38 mouse cellular contexts compared by ENCODE assay signal in the genomic region with DNA sequence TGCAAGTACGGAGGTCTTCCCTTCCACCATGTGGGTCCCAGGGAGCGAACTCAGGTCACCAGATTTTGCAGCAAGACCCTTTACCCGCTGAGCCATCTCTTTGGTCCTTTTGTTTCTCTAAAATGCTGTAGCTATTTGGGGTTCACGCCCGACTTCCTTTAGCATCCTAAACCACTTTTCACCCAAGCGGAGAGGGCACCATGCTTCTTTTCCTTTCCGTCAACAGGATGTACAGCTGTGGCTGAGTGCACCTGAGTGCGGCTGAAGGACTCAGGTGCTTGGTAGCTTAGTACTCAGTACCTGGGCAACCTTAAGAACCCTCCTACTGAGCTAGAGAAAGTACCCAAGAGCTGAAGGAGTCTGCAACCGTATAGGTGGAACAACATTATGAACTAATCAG. TPM values are rescaled to one million over a fixed set of nuclear protein-coding genes. Genes with fewer than 3 reads are reported as not detected.
DNase-seq lines count a peak whose midpoint lies in the region; ATAC-seq and TF ChIP-seq lines count a peak whose summit lies in the region.
"Had no signal": no experiment of that assay in that cellular context is flagged by ENCODE, and none has a peak within 500 bp of the region (broad histone marks: within the 10 kb centered on the region; RNA-seq: fewer than 3 reads in every experiment).

No protein-coding gene starts in this region.

- no peak for TF ChIP-seq EP300 in heart, adult 2 months (IDR thresholded peaks at IDR 0.05; ENCODE audit: insufficient read depth, low read depth, low read length)

- peaks cover 12% of the 10 kb centered on the region; the same call in 1 of the 2 replicates for H3K4me1 ChIP-seq in heart, embryonic 10.5 days
- H3K4me1 ChIP-seq in thymus, adult 2 months (replicated peaks; ENCODE audit: control insufficient read depth, insufficient read depth, low read length): peaks cover 12% of the 10 kb centered on the region
- no peaks in the 10 kb centered on the region; the same call in 1 of the 2 replicates for H3K4me1 ChIP-seq in heart, adult 2 months (ENCODE audit: control insufficient read depth, insufficient read depth, low read length)
- H3K4me1 ChIP-seq: kidney, embryonic 15.5 days; limb, embryonic 13.5 days; lung, embryonic 15.5 days; neural tube, embryonic 15.5 days had no signal

- TF ChIP-seq POLR2A in thymus, adult 2 months (IDR thresholded peaks at IDR 0.05; ENCODE audit: control insufficient read depth, extremely low read depth, insufficient read depth, low read length, poor library complexity): no peak
- no peak for TF ChIP-seq POLR2A in heart, adult 2 months (IDR thresholded peaks at IDR 0.05; ENCODE audit: insufficient read depth, low read depth, low read length)

- no peaks in the 10 kb centered on the region for H3K79me2 ChIP-seq in heart, adult 2 months (replicated peaks; ENCODE audit: control insufficient read depth, insufficient read depth, low read length)

- H3K4me3 ChIP-seq in heart, embryonic 10.5 days: no peak overlapping the region
- H3K4me3 ChIP-seq in thymus, adult 2 months (ENCODE audit: control insufficient read depth, insufficient read depth, low read length): no peak overlapping the region
- H3K4me3 ChIP-seq in heart, adult 2 months: no peak overlapping the region
- H3K4me3 ChIP-seq: heart, embryonic 12.5 days; kidney, embryonic 15.5 days; limb, embryonic 13.5 days; lung, embryonic 15.5 days; neural tube, embryonic 15.5 days had no signal

- no peaks in the 10 kb centered on the region for H3K27me3 ChIP-seq in heart, embryonic 10.5 days (ENCODE audit: insufficient read depth, poor library complexity, severe bottlenecking)
- H3K27me3 ChIP-seq in thymus, adult 2 months (ENCODE audit: control insufficient read depth, insufficient read depth, low read length): no peaks in the 10 kb centered on the region
- H3K27me3 ChIP-seq in heart, adult 2 months (ENCODE audit: control insufficient read depth, insufficient read depth, low read length): no peaks in the 10 kb centered on the region
- H3K27me3 ChIP-seq: heart, embryonic 12.5 days; kidney, embryonic 15.5 days; limb, embryonic 13.5 days; lung, embryonic 15.5 days; neural tube, embryonic 15.5 days had no signal

- no peak for ATAC-seq in megakaryocyte, adult 5-6 weeks (ENCODE audit: poor library complexity, severe bottlenecking)
- ATAC-seq: forebrain, embryonic 14.5 days; inflammation-experienced regulatory T-cells, adult 6 months had no signal

- intact Hi-C loops in heart, postnatal 36 days (cut with DNase I): no loop called here
- intact Hi-C loops in heart, adult 2 months (cut with DNase I): loop anchor here (5.0 kb wide), 1 partner anchor 53 kb away; no protein-coding TSS in a partner anchor

- no peaks in the 10 kb centered on the region for H3K36me3 ChIP-seq in heart, embryonic 10.5 days
- no peaks in the 10 kb centered on the region for H3K36me3 ChIP-seq in thymus, adult 2 months (ENCODE audit: control insufficient read depth, insufficient read depth, low read length)
- H3K36me3 ChIP-seq in heart, adult 2 months (ENCODE audit: control insufficient read depth, insufficient read depth, low read length): no peaks in the 10 kb centered on the region
- H3K36me3 ChIP-seq: heart, embryonic 12.5 days; kidney, embryonic 15.5 days; limb, embryonic 13.5 days; lung, embryonic 15.5 days; neural tube, embryonic 15.5 days had no signal

- no peaks in the 10 kb centered on the region for H3K9me3 ChIP-seq in heart, embryonic 10.5 days
- H3K9me3 ChIP-seq: heart, embryonic 12.5 days; kidney, embryonic 15.5 days; limb, embryonic 13.5 days; lung, embryonic 15.5 days; neural tube, embryonic 15.5 days had no signal

- peak overlapping the region; percentile 74; the same call in 1 of the 2 replicates for H3K27ac ChIP-seq in heart, embryonic 10.5 days
- H3K27ac ChIP-seq in thymus, adult 2 months (ENCODE audit: control insufficient read depth, insufficient read depth, low read length): peak overlapping the region; percentile 48; the same call in 1 of the 2 replicates
- no peak overlapping the region for H3K27ac ChIP-seq in heart, adult 2 months
- H3K27ac ChIP-seq: hindbrain, embryonic 14.5 days; kidney, embryonic 15.5 days; limb, embryonic 13.5 days; lung, embryonic 15.5 days; neural tube, embryonic 15.5 days; stomach, postnatal 0 days had no signal

- TF ChIP-seq CTCF in thymus, adult 2 months (IDR thresholded peaks at IDR 0.05; ENCODE audit: borderline replicate concordance, control insufficient read depth, extremely low read depth, insufficient read depth, low read length, poor library complexity): no peak
- no peak for TF ChIP-seq CTCF in heart, adult 2 months (IDR thresholded peaks at IDR 0.05)

- 88% methylated on average over 9 of the region's 9 CpGs for WGBS in heart, embryonic 10.5 days
- 41% methylated on average over 9 of the region's 9 CpGs for WGBS in thymus, adult 2 months
- 86% methylated on average over 9 of the region's 9 CpGs for WGBS in heart, adult 2 months

- H3K9ac ChIP-seq in heart, adult 2 months (ENCODE audit: low read depth, low read length): no peak overlapping the region
- H3K9ac ChIP-seq: heart, embryonic 12.5 days; hindbrain, embryonic 14.5 days; kidney, embryonic 15.5 days; limb, embryonic 13.5 days; lung, embryonic 15.5 days; neural tube, embryonic 15.5 days had no signal

- no peak for DNase-seq in heart, embryonic 10.5 days (ENCODE audit: low spot score)
- no peak for DNase-seq in heart, postnatal 36 days
- peak; percentile 53 for DNase-seq in A20 (ENCODE audit: low read depth, low spot score)
- peak; percentile 37 for DNase-seq in thymus, adult 2 months
- peak; percentile 31 to 51 for DNase-seq in thymus, postnatal 36 days
- DNase-seq in heart, adult 2 months: no peak
- DNase-seq: adrenal gland, postnatal 14 days; cerebellum, adult 11 months; cerebellum, adult 9-10 months; cerebellum, postnatal 36 days; gastrocnemius, postnatal 14 days; heart, adult 11 months; kidney, adult 11 months; kidney, postnatal 25 days; lung, postnatal 36 days; midbrain, embryonic 14.5 days; right cerebral cortex, postnatal 25 days had no signal

RNA-seq across cellular contexts. Expression of gene Slc46a2, which starts 10.2 kb away (rescaled TPM):
- polyA plus RNA-seq in heart, embryonic 10.5 days (2016; fragmentation: Nextera tagmentation; extraction: Ambion mirVana): 0.10 and 0.17 TPM in 2 replicates
- under 1 TPM in 1 of 2 experiments, not detected in 1; 0.16 TPM for total RNA-seq in heart, postnatal 36 days (2021)
- polyA plus RNA-seq in thymus, adult 2 months (2012; rRNA removed): 19.4 and 28.3 TPM in 2 replicates
- not detected in 2 replicates for total RNA-seq in megakaryocyte, adult 5-6 weeks (2015)
- not detected in 2 replicates for total RNA-seq in megakaryocyte, adult 5-6 weeks (2017)
- under 1 TPM; 0.08 to 0.50 TPM for total RNA-seq in heart, adult 2 months (2021)
- 0.78 and 0.85 TPM in 2 replicates for polyA plus RNA-seq in heart, adult 2 months (2012; rRNA removed)
- total RNA-seq: adrenal gland, postnatal 14 days; gastrocnemius, postnatal 14 days; hematopoietic stem cell, adult 5-6 weeks; layer of hippocampus, adult 18-20 months; layer of hippocampus, postnatal 10 days; left cerebral cortex, adult 8-10 months; left cerebral cortex, postnatal 36 days; megakaryocyte-erythroid progenitor cell, adult 5-6 weeks; MEL had no signal
- polyA plus RNA-seq: embryonic facial prominence, embryonic 11.5 days; heart, embryonic 12.5 days; hindbrain, embryonic 14.5 days; kidney, embryonic 15.5 days; liver, embryonic 11.5 days; liver, embryonic 16.5 days; midbrain, embryonic 14.5 days had no signal

RNA-seq across cellular contexts. Expression of gene Mup4, which starts 35.4 kb away (rescaled TPM):
- not detected in 2 replicates for polyA plus RNA-seq in heart, embryonic 10.5 days (2016; fragmentation: Nextera tagmentation; extraction: Ambion mirVana)
- total RNA-seq in heart, postnatal 36 days (2021): not detected
- polyA plus RNA-seq in thymus, adult 2 months (2012; rRNA removed): not detected in 2 replicates
- not detected in 2 replicates for total RNA-seq in megakaryocyte, adult 5-6 weeks (2015)
- total RNA-seq in megakaryocyte, adult 5-6 weeks (2017): not detected in 2 replicates
- not detected for total RNA-seq in heart, adult 2 months (2021)
- not detected in 2 replicates for polyA plus RNA-seq in heart, adult 2 months (2012; rRNA removed)
- total RNA-seq: adrenal gland, postnatal 14 days; gastrocnemius, postnatal 14 days; hematopoietic stem cell, adult 5-6 weeks; layer of hippocampus, adult 18-20 months; layer of hippocampus, postnatal 10 days; left cerebral cortex, adult 8-10 months; left cerebral cortex, postnatal 36 days; megakaryocyte-erythroid progenitor cell, adult 5-6 weeks; MEL had no signal
- polyA plus RNA-seq: embryonic facial prominence, embryonic 11.5 days; forebrain, embryonic 14.5 days; heart, embryonic 12.5 days; heart, postnatal 0 days; hindbrain, embryonic 14.5 days; inflammation-experienced regulatory T-cells, adult 6 months; kidney, embryonic 15.5 days; limb, embryonic 13.5 days; liver, embryonic 11.5 days; liver, embryonic 16.5 days; lung, embryonic 15.5 days; midbrain, embryonic 14.5 days; neural tube, embryonic 15.5 days; stomach, postnatal 0 days had no signal

RNA-seq across cellular contexts. Expression of gene Mup6, which starts 39.0 kb away (rescaled TPM):
- not detected in 2 replicates for polyA plus RNA-seq in heart, embryonic 10.5 days (2016; fragmentation: Nextera tagmentation; extraction: Ambion mirVana)
- not detected for total RNA-seq in heart, postnatal 36 days (2021)
- not detected in 2 replicates for polyA plus RNA-seq in thymus, adult 2 months (2012; rRNA removed)
- not detected in 2 replicates for total RNA-seq in megakaryocyte, adult 5-6 weeks (2015)
- not detected in 2 replicates for total RNA-seq in megakaryocyte, adult 5-6 weeks (2017)
- total RNA-seq in heart, adult 2 months (2021): not detected
- polyA plus RNA-seq in heart, adult 2 months (2012; rRNA removed): not detected in 2 replicates
- total RNA-seq: adrenal gland, postnatal 14 days; gastrocnemius, postnatal 14 days; hematopoietic stem cell, adult 5-6 weeks; layer of hippocampus, adult 18-20 months; layer of hippocampus, postnatal 10 days; left cerebral cortex, adult 8-10 months; left cerebral cortex, postnatal 36 days; megakaryocyte-erythroid progenitor cell, adult 5-6 weeks; MEL had no signal
- polyA plus RNA-seq: embryonic facial prominence, embryonic 11.5 days; forebrain, embryonic 14.5 days; heart, embryonic 12.5 days; heart, postnatal 0 days; hindbrain, embryonic 14.5 days; inflammation-experienced regulatory T-cells, adult 6 months; kidney, embryonic 15.5 days; limb, embryonic 13.5 days; liver, embryonic 11.5 days; liver, embryonic 16.5 days; lung, embryonic 15.5 days; midbrain, embryonic 14.5 days; neural tube, embryonic 15.5 days; stomach, postnatal 0 days had no signal

Comparison
In these comparisons a context has a peak if more than half of its experiments do, and no peak if none do; other contexts are left out.
1. DNase-seq: peak in A20 (single experiment), thymus, adult 2 months (single experiment) and thymus, postnatal 36 days (2 of 2); none in heart, embryonic 10.5 days (single experiment), heart, postnatal 36 days (0 of 2) and heart, adult 2 months (0 of 2).